Mouse (Mus musculus) heart, adult 2 months (tissue): ENCODE data around the gene Kat2a.

ENCODE experiments used
- CTCF ChIP-seq: fragments of 200-600 bp; IDR thresholded peaks from 2 replicates; pipeline ENCODE4 v1.8.1; 2022; ENCODE audit warnings: antibody characterized with exemption, mild to moderate bottlenecking, moderate library complexity
- POLR2A ChIP-seq: fragments of 200-500 bp; IDR thresholded peaks from 2 replicates; pipeline ENCODE4 v1.6.1; 2011; ENCODE audit warnings: mild to moderate bottlenecking, low read depth, low read length, control low read depth; ENCODE audit not compliant: insufficient read depth

DNA sequence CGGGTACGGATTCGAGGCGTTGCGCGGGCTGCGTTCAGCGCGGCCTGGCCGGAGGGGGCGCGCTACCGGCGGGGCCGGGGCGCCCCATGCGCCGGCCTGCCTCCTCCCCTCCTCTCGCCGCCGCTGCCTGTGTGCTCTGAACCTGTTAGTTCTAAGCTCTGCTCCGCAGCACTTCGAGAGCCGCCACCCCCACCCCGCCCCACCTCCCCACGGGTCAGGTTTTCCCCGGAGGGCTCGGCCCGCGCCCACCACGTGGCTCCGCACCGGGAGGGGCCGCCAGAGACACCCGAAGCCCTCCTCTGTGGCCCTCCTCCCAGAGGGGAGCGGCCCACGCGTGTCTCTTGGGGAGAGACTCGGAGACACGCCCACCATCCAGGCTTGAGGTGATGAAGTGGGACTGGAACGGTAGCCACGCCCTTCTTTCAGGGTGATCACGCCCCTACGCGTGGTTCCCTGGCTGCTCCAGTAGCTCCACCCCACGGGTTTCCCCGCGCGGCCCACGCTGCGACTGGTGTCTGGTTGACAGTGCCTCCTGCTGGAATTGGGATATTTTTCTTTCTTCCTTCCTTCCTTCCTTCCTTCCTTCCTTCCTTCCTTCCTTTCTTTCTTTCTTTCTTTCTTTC lies 47.5 kb upstream of the Kat2a start, which contains the start of gene Kcnh4:
- TF ChIP-seq CTCF: no peak
- TF ChIP-seq POLR2A: no peak
